Comparison of ENCODE assay signal across 10 mouse cellular contexts in the genomic region with DNA sequence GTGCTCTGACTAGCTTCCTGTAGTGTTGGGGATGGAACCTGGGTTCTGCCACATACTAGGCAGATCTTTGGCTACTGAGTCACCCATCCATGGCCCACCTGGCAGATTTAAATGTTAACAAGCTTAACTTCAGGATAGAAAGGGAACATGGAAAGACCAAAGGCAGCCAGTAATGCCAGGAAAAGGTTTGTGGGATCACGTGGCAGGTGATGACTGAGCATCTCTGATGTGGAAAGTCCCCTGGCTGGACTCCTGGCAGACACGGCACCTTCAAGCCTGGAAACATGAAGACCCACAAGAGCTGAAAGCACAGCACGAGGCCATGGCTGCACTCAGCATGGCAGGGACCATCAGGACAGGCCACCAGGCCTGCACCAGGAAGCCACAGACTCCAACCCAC.
"Had no signal": no experiment of that assay in that cellular context is flagged by ENCODE, and none has a peak within 500 bp of the region (broad histone marks: within the 10 kb centered on the region; RNA-seq: fewer than 3 reads in every experiment).

No protein-coding gene starts in this region.

- H3K27ac ChIP-seq: limb, embryonic 15.5 days; liver, embryonic 12.5 days; macrophage; midbrain, embryonic 12.5 days; neural tube, embryonic 15.5 days; stomach, postnatal 0 days had no signal

- H3K27me3 ChIP-seq: limb, embryonic 15.5 days; liver, embryonic 12.5 days; neural tube, embryonic 15.5 days had no signal

- H3K4me3 ChIP-seq: limb, embryonic 15.5 days; liver, embryonic 12.5 days; megakaryocyte, embryonic 14.5 days; midbrain, embryonic 12.5 days; neural tube, embryonic 15.5 days had no signal

- ATAC-seq: liver, embryonic 12.5 days had no signal

- H3K9me3 ChIP-seq: limb, embryonic 15.5 days; liver, embryonic 12.5 days; megakaryocyte, embryonic 14.5 days; midbrain, embryonic 12.5 days; neural tube, embryonic 15.5 days had no signal

- H3K4me2 ChIP-seq: limb, embryonic 15.5 days; liver, embryonic 12.5 days; lung, embryonic 14.5 days; midbrain, embryonic 12.5 days; neural tube, embryonic 15.5 days had no signal

- DNase-seq: right cerebral cortex, adult 18-20 months; right cerebral cortex, postnatal 25 days had no signal

- H3K36me3 ChIP-seq: limb, embryonic 15.5 days; liver, embryonic 12.5 days; midbrain, embryonic 12.5 days; neural tube, embryonic 15.5 days had no signal

- H3K9ac ChIP-seq: limb, embryonic 15.5 days; liver, embryonic 12.5 days; lung, embryonic 14.5 days; midbrain, embryonic 12.5 days; neural tube, embryonic 15.5 days had no signal
